8 mouse cellular contexts compared by ENCODE assay signal in genomic region chr2:126707438-126707779, GRCm38 (mm10). TPM values are rescaled to one million over a fixed set of nuclear protein-coding genes. Genes with fewer than 3 reads are reported as not detected.
A peak's percentile ranks its signal among the peaks of the same experiment; 100 is the strongest.
DNase-seq lines count a peak whose midpoint lies in the region; ATAC-seq and TF ChIP-seq lines count a peak whose summit lies in the region.

No protein-coding gene starts in this region.

- peak overlapping the region; percentile 82 for H3K27ac ChIP-seq in heart, postnatal 0 days (ENCODE audit: low read depth)
- H3K27ac ChIP-seq in hindbrain, postnatal 0 days = peak overlapping the region; percentile 87
- peak overlapping the region; percentile 89 for H3K27ac ChIP-seq in midbrain, embryonic 15.5 days

- H3K4me3 ChIP-seq in heart, postnatal 0 days (ENCODE audit: low read depth, low read length) = peak overlapping the region; percentile 86
- H3K4me3 ChIP-seq in hindbrain, postnatal 0 days (ENCODE audit: low read length) = peak overlapping the region; percentile 81
- H3K4me3 ChIP-seq in midbrain, embryonic 15.5 days = peak overlapping the region; percentile 93

- peaks cover 12% of the 10 kb centered on the region for H3K4me1 ChIP-seq in heart, postnatal 0 days (ENCODE audit: control insufficient read depth, insufficient read depth)
- H3K4me1 ChIP-seq in hindbrain, postnatal 0 days (ENCODE audit: insufficient read depth, low read length) = no peaks in the 10 kb centered on the region
- H3K4me1 ChIP-seq in midbrain, embryonic 15.5 days = peaks cover 23% of the 10 kb centered on the region

- no peaks in the 10 kb centered on the region for H3K9me3 ChIP-seq in heart, postnatal 0 days (replicated peaks; ENCODE audit: control insufficient read depth, low read length)
- no peaks in the 10 kb centered on the region for H3K9me3 ChIP-seq in hindbrain, postnatal 0 days (ENCODE audit: low read length)
- no peaks in the 10 kb centered on the region for H3K9me3 ChIP-seq in midbrain, embryonic 15.5 days

- TF ChIP-seq CTCF in heart, postnatal 0 days (IDR thresholded peaks at IDR 0.05; ENCODE audit: low read depth) = no peak
- TF ChIP-seq CTCF in brain, embryonic 14.5 days (IDR thresholded peaks at IDR 0.05; ENCODE audit: borderline replicate concordance, extremely low read depth, insufficient read depth, insufficient read length) = no peak
- no peak for TF ChIP-seq CTCF in hindbrain, postnatal 0 days (IDR thresholded peaks at IDR 0.05; ENCODE audit: low read depth)

- WGBS in heart, postnatal 0 days = 0% methylated on average over 23 of the region's 23 CpGs
- 1% methylated on average over 23 of the region's 23 CpGs for WGBS in hindbrain, postnatal 0 days
- 0% methylated on average over 23 of the region's 23 CpGs for WGBS in midbrain, embryonic 15.5 days

- no peaks in the 10 kb centered on the region for H3K36me3 ChIP-seq in heart, postnatal 0 days (replicated peaks; ENCODE audit: control insufficient read depth, insufficient read depth, low read length)
- H3K36me3 ChIP-seq in hindbrain, postnatal 0 days (ENCODE audit: insufficient read depth, low read length) = no peaks in the 10 kb centered on the region
- H3K36me3 ChIP-seq in midbrain, embryonic 15.5 days (replicated peaks) = no peaks in the 10 kb centered on the region

- peak; percentile 87; the same call in 1 of the 2 replicates for TF ChIP-seq POLR2A in brain, embryonic 14.5 days (IDR thresholded peaks at IDR 0.05; ENCODE audit: borderline replicate concordance, extremely low read depth, insufficient read depth, insufficient read length, poor library complexity, severe bottlenecking)

- ATAC-seq in heart, postnatal 0 days (ENCODE audit: insufficient read depth, low read depth) = peak; percentile 73
- peak; percentile 83 for ATAC-seq in hindbrain, postnatal 0 days
- ATAC-seq in midbrain, embryonic 15.5 days (replicated peaks) = peak; percentile 88

- peak overlapping the region; percentile 89 for H3K4me2 ChIP-seq in heart, postnatal 0 days (ENCODE audit: low read depth, low read length)
- peak overlapping the region; percentile 68 for H3K4me2 ChIP-seq in hindbrain, postnatal 0 days (ENCODE audit: low read depth, low read length)
- peak overlapping the region; percentile 70 for H3K4me2 ChIP-seq in midbrain, embryonic 15.5 days

- no peak for DNase-seq in heart, postnatal 0 days (ENCODE audit: low spot score)
- DNase-seq in heart, adult 18-20 months = no peak
- DNase-seq in brain, embryonic 14.5 days (ENCODE audit: low read depth) = no peak
- no peak for DNase-seq in hindbrain, postnatal 0 days (ENCODE audit: low spot score)
- no peak for DNase-seq in left cerebral cortex, postnatal 25 days (ENCODE audit: low spot score in 2 of 2)
- DNase-seq in retina, embryonic 14.5 days (ENCODE audit: low spot score) = no peak
- no peak for DNase-seq in thymus, postnatal 14 days

- TF ChIP-seq EP300 in heart, postnatal 0 days (IDR thresholded peaks at IDR 0.05; ENCODE audit: low read depth) = no peak

- peak overlapping the region; percentile 85 for H3K9ac ChIP-seq in heart, postnatal 0 days (replicated peaks; ENCODE audit: low read depth, low read length)
- H3K9ac ChIP-seq in hindbrain, postnatal 0 days (replicated peaks; ENCODE audit: low read length) = peak overlapping the region; percentile 88
- peak overlapping the region; percentile 88 for H3K9ac ChIP-seq in midbrain, embryonic 15.5 days

- intact Hi-C loops in left cerebral cortex, postnatal 25 days (cut with DNase I) = loop anchor here (1.0 kb wide), 1 partner anchor 32 kb away; no protein-coding TSS in a partner anchor

- 0 out of 2 replicates have a peak, but pooled peaks cover 10% of the 10 kb centered on the region for H3K27me3 ChIP-seq in heart, postnatal 0 days (ENCODE audit: control insufficient read depth, insufficient read depth, low read length)
- no peaks in the 10 kb centered on the region for H3K27me3 ChIP-seq in hindbrain, postnatal 0 days (ENCODE audit: insufficient read depth, low read length)
- H3K27me3 ChIP-seq in midbrain, embryonic 15.5 days (replicated peaks) = peaks cover 7% of the 10 kb centered on the region; the same call in 1 of the 2 replicates

RNA-seq across cellular contexts. Expression of gene Usp8, which starts 0.3 kb away (rescaled TPM):
- 9.0 and 12.3 TPM in 2 replicates for total RNA-seq in heart, postnatal 0 days (2014; rRNA removed; ENCODE audit: low replicate concordance)
- 19.0 and 19.4 TPM in 2 replicates for polyA plus RNA-seq in heart, postnatal 0 days (2015; fragmentation: Nextera tagmentation; extraction: Ambion mirVana)
- total RNA-seq in heart, adult 18-20 months (2021) = 10 to 100 TPM; 27.3 to 29.9 TPM
- 28.0 and 28.8 TPM in 2 replicates for polyA plus RNA-seq in brain, embryonic 14.5 days (2012; rRNA removed)
- total RNA-seq in hindbrain, postnatal 0 days (2014; rRNA removed) = 15.6 and 20.3 TPM in 2 replicates
- polyA plus RNA-seq in hindbrain, postnatal 0 days (2015; fragmentation: Nextera tagmentation; extraction: Ambion mirVana) = 20.9 and 22.3 TPM in 2 replicates
- 28.1 and 28.4 TPM in 2 replicates for polyA plus RNA-seq in midbrain, embryonic 15.5 days (2015; fragmentation: Nextera tagmentation; extraction: Ambion mirVana)
- total RNA-seq in left cerebral cortex, postnatal 25 days (2021) = 10 to 100 TPM; 44.5 to 46.3 TPM

RNA-seq across cellular contexts. Expression of gene Gabpb1, which starts 31.3 kb away (rescaled TPM):
- 5.0 and 15.2 TPM in 2 replicates for total RNA-seq in heart, postnatal 0 days (2014; rRNA removed; ENCODE audit: low replicate concordance)
- polyA plus RNA-seq in heart, postnatal 0 days (2015; fragmentation: Nextera tagmentation; extraction: Ambion mirVana) = 17.5 and 18.0 TPM in 2 replicates
- total RNA-seq in heart, adult 18-20 months (2021) = 10 to 100 TPM in 1 of 2 experiments, 1 to 10 TPM in 1; 8.8 to 10.0 TPM
- 37.6 and 41.9 TPM in 2 replicates for polyA plus RNA-seq in brain, embryonic 14.5 days (2012; rRNA removed)
- 15.2 and 16.9 TPM in 2 replicates for total RNA-seq in hindbrain, postnatal 0 days (2014; rRNA removed)
- 25.2 and 27.0 TPM in 2 replicates for polyA plus RNA-seq in hindbrain, postnatal 0 days (2015; fragmentation: Nextera tagmentation; extraction: Ambion mirVana)
- polyA plus RNA-seq in midbrain, embryonic 15.5 days (2015; fragmentation: Nextera tagmentation; extraction: Ambion mirVana) = 41.3 and 44.1 TPM in 2 replicates
- 10 to 100 TPM; 19.2 to 20.7 TPM for total RNA-seq in left cerebral cortex, postnatal 25 days (2021)
